20 mouse cellular contexts compared by ENCODE assay signal in the genomic region with DNA sequence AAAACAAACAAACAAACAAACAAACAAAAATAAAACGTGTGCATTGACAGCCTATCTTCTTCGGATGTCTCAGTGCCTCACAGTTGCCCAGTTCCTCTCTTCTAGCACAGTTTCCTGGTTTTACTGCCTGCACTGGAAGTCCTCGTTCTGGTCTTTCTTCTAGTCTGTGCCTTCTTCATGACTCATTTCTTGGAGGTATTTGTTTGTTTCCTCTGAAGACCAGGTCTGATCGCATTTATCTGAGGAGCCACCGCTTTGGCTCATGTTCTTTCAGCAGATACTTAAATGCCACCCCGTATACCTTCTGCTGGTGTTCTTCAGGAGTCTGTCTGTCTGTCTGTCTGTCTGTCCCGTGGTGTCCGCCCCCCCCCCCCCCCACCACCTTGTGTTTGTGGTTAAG.
A peak's percentile ranks its signal among the peaks of the same experiment; 100 is the strongest.
DNase-seq lines count a peak whose midpoint lies in the region; ATAC-seq and TF ChIP-seq lines count a peak whose summit lies in the region.
"Had no signal": no experiment of that assay in that cellular context is flagged by ENCODE, and none has a peak within 500 bp of the region (broad histone marks: within the 10 kb centered on the region; RNA-seq: fewer than 3 reads in every experiment).

No protein-coding gene starts in this region.

- peak overlapping the region; percentile 66 for H3K27ac ChIP-seq in bone marrow macrophage, adult 2 months (ENCODE audit: insufficient read depth, low read depth, low read length)
- H3K27ac ChIP-seq: embryonic facial prominence, embryonic 12.5 days; forebrain, embryonic 15.5 days; heart, embryonic 13.5 days; hindbrain, embryonic 15.5 days had no signal

- H3K4me1 ChIP-seq in bone marrow macrophage, adult 2 months (ENCODE audit: control insufficient read depth, insufficient read depth, low read length): peaks cover 51% of the 10 kb centered on the region

- DNase-seq in 3134 (ENCODE audit: extremely low read depth, insufficient read length, low spot score): peak; percentile 54
- DNase-seq in 416B (ENCODE audit: low read depth): peak; percentile 80
- DNase-seq in adrenal gland, adult 18-20 months (ENCODE audit: low spot score in 2 of 2): no peak
- DNase-seq in cerebellum, postnatal 10 days: no peak
- DNase-seq in right cerebral cortex, postnatal 14 days: no peak
- no peak for DNase-seq in layer of hippocampus, postnatal 25 days (ENCODE audit: extremely low spot score in 1 of 2, low spot score in 1 of 2)
- DNase-seq: adrenal gland, postnatal 25 days; cerebellum, adult 11 months; cerebellum, adult 8-10 months; cerebellum, postnatal 25 days; gastrocnemius, postnatal 36 days; heart, adult 11 months; heart, postnatal 36 days had no signal

- ATAC-seq in megakaryocyte, adult 5-6 weeks (ENCODE audit: poor library complexity, severe bottlenecking): peak; percentile 45
- ATAC-seq: forebrain, embryonic 15.5 days; inflammation-experienced regulatory T-cells, adult 6 months had no signal

- no peak for TF ChIP-seq POLR2A in bone marrow macrophage, adult 2 months (IDR thresholded peaks at IDR 0.05; ENCODE audit: borderline replicate concordance, low read depth, low read length)

- peak overlapping the region; percentile 36; the same call in 1 of the 2 replicates for H3K4me3 ChIP-seq in bone marrow macrophage, adult 2 months (ENCODE audit: insufficient read depth, low read length)
- H3K4me3 ChIP-seq: embryonic facial prominence, embryonic 12.5 days; forebrain, embryonic 15.5 days; heart, embryonic 13.5 days; hindbrain, embryonic 15.5 days had no signal

- TF ChIP-seq CTCF in bone marrow macrophage, adult 2 months (IDR thresholded peaks at IDR 0.05; ENCODE audit: low read depth, low read length): no peak

Comparison
In these comparisons a context has a peak if more than half of its experiments do, and no peak if none do; other contexts are left out.
1. DNase-seq: peak in 3134 (single experiment) and 416B (single experiment); none in adrenal gland, adult 18-20 months (0 of 2), cerebellum, postnatal 10 days (0 of 2), right cerebral cortex, postnatal 14 days (single experiment) and layer of hippocampus, postnatal 25 days (0 of 2).